Mouse (Mus musculus): ENCODE results near the gene P2ry13.

DNA sequence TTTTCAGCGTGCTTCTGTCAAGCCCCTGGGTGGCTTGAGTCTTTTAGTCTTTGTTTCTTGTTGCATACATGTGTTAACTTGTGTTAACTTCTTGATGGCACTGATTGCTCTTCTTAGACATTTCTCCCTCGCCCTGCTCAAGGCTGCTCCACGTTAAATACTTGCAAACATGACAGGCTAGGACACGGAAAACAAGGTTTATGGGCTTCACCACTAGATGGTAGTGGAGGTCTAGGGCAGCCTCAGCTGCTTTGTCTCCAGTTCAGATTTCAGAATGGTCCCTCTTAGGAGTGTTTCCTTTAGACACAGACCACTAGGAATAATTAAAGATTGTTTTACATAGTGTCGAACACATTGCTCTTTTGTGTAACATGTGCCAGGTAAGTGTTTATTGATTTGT is 35.4 kb downstream of the P2ry13 start:
- TF ChIP-seq ZC3H11A (IDR thresholded peaks at IDR 0.05; ENCODE audit: borderline replicate concordance, low read depth, low read length) (peak; percentile 49; the same call in 1 of the 2 replicates), MAFK (IDR thresholded peaks at IDR 0.05; ENCODE audit: insufficient read depth, low read depth, low read length) (no peak), HCFC1 (IDR thresholded peaks at IDR 0.05; ENCODE audit: borderline replicate concordance, insufficient read depth, low read length) (no peak)
